8 mouse cellular contexts compared by ENCODE assay signal in genomic region chr1:133735995-133736652, GRCm38 (mm10). TPM values are rescaled to one million over a fixed set of nuclear protein-coding genes. Genes with fewer than 3 reads are reported as not detected.
DNase-seq lines count a peak whose midpoint lies in the region; ATAC-seq and TF ChIP-seq lines count a peak whose summit lies in the region.

No protein-coding gene starts in this region.

- peaks cover 9% of the 10 kb centered on the region for H3K4me1 ChIP-seq in intestine, embryonic 15.5 days (replicated peaks)
- H3K4me1 ChIP-seq in small intestine, adult 2 months (ENCODE audit: control insufficient read depth, insufficient read depth, insufficient read length, low read length): no peaks in the 10 kb centered on the region

- H3K27ac ChIP-seq in intestine, embryonic 15.5 days: no peak overlapping the region
- no peak overlapping the region for H3K27ac ChIP-seq in small intestine, adult 2 months (ENCODE audit: insufficient read depth, low read depth, low read length)

- ATAC-seq in granulocyte monocyte progenitor cell, adult 5-6 weeks (replicated peaks; ENCODE audit: poor library complexity, severe bottlenecking): peak; percentile 52; the same call in 1 of the 2 replicates
- peak; percentile 81 for ATAC-seq in intestine, embryonic 15.5 days

- intact Hi-C loops in left cerebral cortex, postnatal 25 days (cut with DNase I): loop anchor here (1.0 to 5.0 kb wide), 4 partner anchors 106 to 312 kb away; no protein-coding TSS in a partner anchor

- H3K4me3 ChIP-seq in intestine, embryonic 15.5 days (replicated peaks): peak overlapping the region; percentile 23
- H3K4me3 ChIP-seq in small intestine, adult 2 months (ENCODE audit: low read depth, low read length): no peak overlapping the region

- peak; percentile 60 for DNase-seq in 3T3-L1 (ENCODE audit: low read depth, low spot score)
- peak; percentile 58 for DNase-seq in adrenal gland, adult 2 months
- peak; percentile 66 for DNase-seq in embryo, embryonic 11.5 days (ENCODE audit: low read depth, low spot score)
- peak; percentile 81 to 83 for DNase-seq in left cerebral cortex, postnatal 25 days (ENCODE audit: low spot score in 2 of 2)
- DNase-seq in mesoderm, embryonic 11.5 days (ENCODE audit: low read depth, low spot score): peak; percentile 80

- TF ChIP-seq CTCF in small intestine, adult 2 months (IDR thresholded peaks at IDR 0.05; ENCODE audit: extremely low read depth, insufficient read length, insufficient replicate concordance, low read depth, low read length): peak; percentile 67; the same call in 1 of the 2 replicates

- no peak for TF ChIP-seq POLR2A in small intestine, adult 2 months (IDR thresholded peaks at IDR 0.05; ENCODE audit: low read depth, low read length)

- H3K27me3 ChIP-seq in intestine, embryonic 15.5 days (replicated peaks): no peaks in the 10 kb centered on the region
- H3K27me3 ChIP-seq in small intestine, adult 2 months (ENCODE audit: control insufficient read depth, insufficient read depth, low read length): no peaks in the 10 kb centered on the region

- 11% methylated on average over 17 of the region's 17 CpGs for WGBS in intestine, embryonic 15.5 days
- 27% methylated on average over 17 of the region's 17 CpGs for WGBS in small intestine, adult 2 months

- peaks cover 2% of the 10 kb centered on the region; the same call in 1 of the 2 replicates for H3K36me3 ChIP-seq in intestine, embryonic 15.5 days
- no peaks in the 10 kb centered on the region; the same call in 1 of the 2 replicates for H3K36me3 ChIP-seq in small intestine, adult 2 months (ENCODE audit: control insufficient read depth, insufficient read depth, low read length)

- H3K9me3 ChIP-seq in intestine, embryonic 15.5 days: no peaks in the 10 kb centered on the region

- H3K4me2 ChIP-seq in intestine, embryonic 15.5 days (replicated peaks): peak overlapping the region; percentile 54

- no peak overlapping the region; the same call in 1 of the 2 replicates for H3K9ac ChIP-seq in intestine, embryonic 15.5 days

RNA-seq across cellular contexts. Expression of gene Lax1, which starts 46.2 kb away (rescaled TPM):
- under 1 TPM in 1 of 2 experiments, not detected in 1; 0.31 TPM for total RNA-seq in adrenal gland, adult 2 months (2021)
- 0.17 and 0.18 TPM in 2 replicates for polyA plus RNA-seq in adrenal gland, adult 2 months (2012; rRNA removed)
- total RNA-seq in granulocyte monocyte progenitor cell, adult 5-6 weeks (2014; fragmentation: Nextera tagmentation): not detected in 2 replicates
- total RNA-seq in granulocyte monocyte progenitor cell, adult 5-6 weeks (2017): 0.82 and 1.0 TPM in 2 replicates
- 0.40 and 0.86 TPM in 2 replicates for polyA plus RNA-seq in intestine, embryonic 15.5 days (2015; fragmentation: Nextera tagmentation; extraction: Ambion mirVana)
- under 1 TPM; 0.16 to 0.41 TPM for total RNA-seq in left cerebral cortex, postnatal 25 days (2021)
- 4.3 and 8.2 TPM in 2 replicates for polyA plus RNA-seq in small intestine, adult 2 months (2012; rRNA removed)
